Mouse (Mus musculus) heart, adult 18-20 months (tissue): ENCODE measurements around the gene Pip5kl1. TPM values are rescaled to one million over a fixed set of nuclear protein-coding genes. Genes with fewer than 3 reads are reported as not detected.

Source experiments
- DNase-seq, 2 experiments: peaks; one replicate each; pipeline ENCODE4 v3.0.0; 2021 to 2022; ENCODE audit warnings: mixed read lengths in 1 of 2
- total RNA-seq, 2 experiments: library from RNA; stranded (reverse); gene quantifications; 2 replicates each; pipeline ENCODE4 v1.2.3; 2021

The Pip5kl1 gene
- total RNA-seq, 2 experiments from 2014 or later, result not detected

GRCm38 (mm10) chr2:32547964-32548739, 26.4 kb upstream of the Pip5kl1 start:
- peak; percentile 74 to 77 for DNase-seq

- DNase-seq, result no peak
Measured at GRCm38 (mm10) chr2:32549171-32549570, 25.4 kb upstream of the Pip5kl1 start.

- peak; percentile 84 to 89 for DNase-seq
Measured at GRCm38 (mm10) chr2:32549764-32550163, 24.8 kb upstream of the Pip5kl1 start.

- no peak for DNase-seq
Measured at GRCm38 (mm10) chr2:32551236-32551635, 23.4 kb upstream of the Pip5kl1 start.

- no peak for DNase-seq
Measured at GRCm38 (mm10) chr2:32553592-32554148, 20.9 kb upstream of the Pip5kl1 start.

GRCm38 (mm10) chr2:32555484-32555883, 19.1 kb upstream of the Pip5kl1 start:
- DNase-seq, result no peak

- no peak for DNase-seq
Measured at GRCm38 (mm10) chr2:32556019-32556418, 18.6 kb upstream of the Pip5kl1 start.

- no peak for DNase-seq
Measured at GRCm38 (mm10) chr2:32559570-32559969, 15.0 kb upstream of the Pip5kl1 start.

GRCm38 (mm10) chr2:32566536-32567063, 8.0 kb upstream of the Pip5kl1 start:
- peak; percentile 79 to 84 for DNase-seq

GRCm38 (mm10) chr2:32568149-32568548, 6.4 kb upstream of the Pip5kl1 start:
- DNase-seq, result peak in 1 of 2 experiments; percentile 33

- peak in 1 of 2 experiments; percentile 32 for DNase-seq
Measured at GRCm38 (mm10) chr2:32568941-32569340, 5.7 kb upstream of the Pip5kl1 start.

GRCm38 (mm10) chr2:32570698-32571494, 3.7 kb upstream of the Pip5kl1 start, which contains the start of gene Dpm2:
TSS of gene Dpm2 (plus strand) at chr2:32570858.
- peak; percentile 95 for DNase-seq

- no peak for DNase-seq
Measured at GRCm38 (mm10) chr2:32572196-32572595, 2.4 kb upstream of the Pip5kl1 start.

GRCm38 (mm10) chr2:32574901-32575585, 446 bp downstream of the Pip5kl1 start:
- peak in 1 of 2 experiments; percentile 73 for DNase-seq

- no peak for DNase-seq
Measured at GRCm38 (mm10) chr2:32575586-32576160, 1.1 kb downstream of the Pip5kl1 start, which contains the start of gene 9430097D07Rik. TSS of gene 9430097D07Rik (minus strand) at chr2:32575684.

GRCm38 (mm10) chr2:32576532-32576931, 1.9 kb downstream of the Pip5kl1 start:
- no peak for DNase-seq

- no peak for DNase-seq
Measured at GRCm38 (mm10) chr2:32578146-32579046, 3.8 kb downstream of the Pip5kl1 start.

GRCm38 (mm10) chr2:32581450-32582095, 7.0 kb downstream of the Pip5kl1 start:
- DNase-seq, result no peak
